Mouse (Mus musculus): ENCODE results near the gene Gse1. TPM values are rescaled to one million over a fixed set of nuclear protein-coding genes. Genes with fewer than 3 reads are reported as not detected.

Gene Gse1
- polyA plus RNA-seq, 1 experiment = 52.4 TPM

DNA sequence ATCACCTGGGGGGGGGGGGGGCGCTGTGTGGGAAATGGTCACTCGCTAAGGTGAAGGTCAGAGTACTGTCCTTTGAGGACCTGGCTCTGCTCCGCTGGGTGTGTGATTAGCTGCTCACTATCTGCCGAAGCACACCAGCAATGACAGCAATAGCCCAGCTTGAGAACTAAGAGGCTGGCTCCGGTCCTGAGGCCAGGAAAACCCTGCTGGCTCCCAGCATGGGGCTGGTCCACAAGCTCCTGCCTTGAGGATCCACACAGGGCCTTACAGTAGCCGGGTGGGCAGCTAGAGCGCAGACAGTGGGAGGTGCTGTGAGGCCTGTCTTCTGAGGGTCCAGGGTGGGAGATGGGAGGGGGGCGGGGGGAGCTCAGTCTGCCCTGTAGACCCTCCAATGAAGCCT is 79.9 kb downstream of the Gse1 start:
- no peak overlapping the region; the same call in 1 of the 2 replicates for H3K27ac ChIP-seq (ENCODE audit: insufficient read depth, low read length)
- H3K4me1 ChIP-seq (ENCODE audit: control insufficient read depth, insufficient read depth, low read length) = peaks cover 49% of the 10 kb centered on the region
- WGBS = 25% methylated on average over 8 of the region's 8 CpGs

GRCm38 (mm10) chr8:120308553-120308952 is 80.3 kb downstream of the Gse1 start:
- H3K4me3 ChIP-seq (replicated peaks; ENCODE audit: insufficient read depth, low read depth, low read length) = no peak overlapping the region
- H3K4me1 ChIP-seq (ENCODE audit: control insufficient read depth, insufficient read depth, low read length) = peaks cover 49% of the 10 kb centered on the region
- WGBS = 21% methylated on average over 9 of the region's 9 CpGs
- TF ChIP-seq CTCF (IDR thresholded peaks at IDR 0.05; ENCODE audit: borderline replicate concordance, insufficient read depth, low read depth, low read length) (no peak), POLR2A (IDR thresholded peaks at IDR 0.05; ENCODE audit: borderline replicate concordance, insufficient read depth, low read length) (no peak)
- no peaks in the 10 kb centered on the region for H3K27me3 ChIP-seq (ENCODE audit: control insufficient read depth, insufficient read depth, low read length)
- peak; percentile 59 to 78 for DNase-seq
- H3K27ac ChIP-seq (ENCODE audit: insufficient read depth, low read length) = no peak overlapping the region; the same call in 1 of the 2 replicates

More for the DNA sequence above, 79.9 kb downstream of the Gse1 start:
- Histone ChIP-seq H3K27me3 (ENCODE audit: control insufficient read depth, insufficient read depth, low read length) (no peaks in the 10 kb centered on the region), H3K4me3 (replicated peaks; ENCODE audit: insufficient read depth, low read depth, low read length) (no peak overlapping the region)
- DNase-seq = peak; percentile 58 to 60
- TF ChIP-seq POLR2A (IDR thresholded peaks at IDR 0.05; ENCODE audit: borderline replicate concordance, insufficient read depth, low read length) = no peak
- TF ChIP-seq CTCF (IDR thresholded peaks at IDR 0.05; ENCODE audit: borderline replicate concordance, insufficient read depth, low read depth, low read length) = no peak

DNA sequence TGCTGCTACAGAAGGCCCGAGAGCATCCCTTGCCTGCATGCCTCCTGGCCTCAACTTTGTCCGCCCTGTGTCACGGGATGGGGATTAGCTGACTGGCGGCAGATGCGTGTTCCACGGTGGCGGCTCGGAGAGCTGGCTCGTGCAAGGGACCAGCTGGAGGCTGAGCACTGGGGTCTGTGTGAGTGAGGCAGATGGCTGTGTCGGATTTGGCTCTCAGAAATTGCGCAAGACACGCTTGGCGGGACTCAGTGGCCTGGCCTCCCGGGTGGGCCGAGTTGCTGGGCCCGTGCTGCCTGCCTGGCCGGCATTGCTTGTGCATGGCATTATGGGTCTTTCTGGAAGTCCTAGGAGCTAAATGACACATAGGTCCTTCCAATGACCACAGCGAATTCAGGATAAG is 81.1 kb downstream of the Gse1 start:
- peaks cover 49% of the 10 kb centered on the region for H3K4me1 ChIP-seq (ENCODE audit: control insufficient read depth, insufficient read depth, low read length)
- no peaks in the 10 kb centered on the region for H3K27me3 ChIP-seq (ENCODE audit: control insufficient read depth, insufficient read depth, low read length)
- no peak overlapping the region for H3K27ac ChIP-seq (ENCODE audit: insufficient read depth, low read length)
- peak; percentile 65 to 73 for DNase-seq
- H3K4me3 ChIP-seq (replicated peaks; ENCODE audit: insufficient read depth, low read depth, low read length) = no peak overlapping the region
- WGBS = 13% methylated on average over 18 of the region's 18 CpGs
- TF ChIP-seq POLR2A (IDR thresholded peaks at IDR 0.05; ENCODE audit: borderline replicate concordance, insufficient read depth, low read length) (no peak), CTCF (IDR thresholded peaks at IDR 0.05; ENCODE audit: borderline replicate concordance, insufficient read depth, low read depth, low read length) (no peak)

DNA sequence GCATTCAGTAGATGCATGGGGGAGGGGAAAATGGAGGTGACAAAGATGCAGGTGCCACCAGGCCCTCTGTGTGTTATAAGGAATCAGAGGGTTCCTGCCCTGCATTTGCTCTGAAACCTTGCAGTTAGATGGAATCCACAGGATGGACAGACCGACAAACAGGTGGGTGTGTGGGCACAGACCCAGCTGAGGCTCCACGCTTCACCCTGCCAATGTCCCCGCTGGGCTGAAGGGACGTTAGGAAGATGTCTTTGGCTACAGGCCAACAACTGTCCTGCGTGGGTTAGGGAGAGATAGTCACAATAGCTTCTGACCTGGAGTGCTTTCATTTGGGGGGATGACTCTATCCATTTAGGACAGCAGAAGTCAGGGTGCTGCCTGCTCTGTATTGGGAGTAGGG is 81.8 kb downstream of the Gse1 start:
- WGBS = 25% methylated on average over 5 of the region's 5 CpGs
- H3K27ac ChIP-seq (ENCODE audit: insufficient read depth, low read length) = no peak overlapping the region
- no peak overlapping the region for H3K4me3 ChIP-seq (replicated peaks; ENCODE audit: insufficient read depth, low read depth, low read length)
- DNase-seq = no peak
- TF ChIP-seq CTCF (IDR thresholded peaks at IDR 0.05; ENCODE audit: borderline replicate concordance, insufficient read depth, low read depth, low read length) = no peak
- TF ChIP-seq POLR2A (IDR thresholded peaks at IDR 0.05; ENCODE audit: borderline replicate concordance, insufficient read depth, low read length) = no peak
- H3K27me3 ChIP-seq (ENCODE audit: control insufficient read depth, insufficient read depth, low read length) = no peaks in the 10 kb centered on the region
- H3K4me1 ChIP-seq (ENCODE audit: control insufficient read depth, insufficient read depth, low read length) = peaks cover 49% of the 10 kb centered on the region

GRCm38 (mm10) chr8:120312452-120312851 is 84.2 kb downstream of the Gse1 start:
- no peak for TF ChIP-seq CTCF (IDR thresholded peaks at IDR 0.05; ENCODE audit: borderline replicate concordance, insufficient read depth, low read depth, low read length)
- H3K4me3 ChIP-seq (replicated peaks; ENCODE audit: insufficient read depth, low read depth, low read length) = no peak overlapping the region
- H3K27me3 ChIP-seq (ENCODE audit: control insufficient read depth, insufficient read depth, low read length) = no peaks in the 10 kb centered on the region
- peaks cover 32% of the 10 kb centered on the region for H3K4me1 ChIP-seq (ENCODE audit: control insufficient read depth, insufficient read depth, low read length)
- H3K27ac ChIP-seq (ENCODE audit: insufficient read depth, low read length) = no peak overlapping the region
- 93% methylated on average over 4 of the region's 4 CpGs for WGBS
- DNase-seq = no peak

- Histone ChIP-seq H3K27me3 (ENCODE audit: control insufficient read depth, insufficient read depth, low read length) (no peaks in the 10 kb centered on the region), H3K4me1 (ENCODE audit: control insufficient read depth, insufficient read depth, low read length) (peaks cover 19% of the 10 kb centered on the region), H3K27ac (ENCODE audit: insufficient read depth, low read length) (no peak overlapping the region), H3K4me3 (replicated peaks; ENCODE audit: insufficient read depth, low read depth, low read length) (no peak overlapping the region)
- TF ChIP-seq CTCF (IDR thresholded peaks at IDR 0.05; ENCODE audit: borderline replicate concordance, insufficient read depth, low read depth, low read length) (no peak), POLR2A (IDR thresholded peaks at IDR 0.05; ENCODE audit: borderline replicate concordance, insufficient read depth, low read length) (no peak)
- DNase-seq = no peak
- 82% methylated on average over 3 of the region's 3 CpGs for WGBS
Observed at GRCm38 (mm10) chr8:120313674-120314073, 85.4 kb downstream of the Gse1 start.

DNA sequence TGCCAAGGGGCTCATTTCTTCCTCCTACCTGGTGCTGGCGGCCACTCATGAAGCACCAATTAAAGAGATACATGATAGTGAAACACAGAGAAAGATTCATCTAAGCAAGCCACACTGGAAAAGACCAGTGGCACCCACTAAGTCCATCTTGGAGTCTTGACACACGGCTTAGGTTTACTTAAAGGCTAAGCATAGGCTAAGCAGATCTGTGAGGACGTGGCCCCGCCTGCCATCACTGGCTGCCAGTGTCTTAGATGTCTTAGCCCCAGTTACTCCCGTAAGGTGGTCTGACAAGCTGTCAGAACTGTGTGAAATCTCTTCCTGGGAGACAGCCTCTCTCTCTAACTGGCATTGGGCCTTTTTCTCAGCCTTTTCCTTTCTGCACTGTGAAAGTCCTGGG is 86.7 kb downstream of the Gse1 start:
- TF ChIP-seq CTCF (IDR thresholded peaks at IDR 0.05; ENCODE audit: borderline replicate concordance, insufficient read depth, low read depth, low read length) (no peak), POLR2A (IDR thresholded peaks at IDR 0.05; ENCODE audit: borderline replicate concordance, insufficient read depth, low read length) (no peak)
- H3K27ac ChIP-seq (ENCODE audit: insufficient read depth, low read length) = no peak overlapping the region
- no peak overlapping the region for H3K4me3 ChIP-seq (replicated peaks; ENCODE audit: insufficient read depth, low read depth, low read length)
- WGBS = 94% methylated on average over 5 of the region's 5 CpGs
- DNase-seq = no peak
- H3K27me3 ChIP-seq (ENCODE audit: control insufficient read depth, insufficient read depth, low read length) = no peaks in the 10 kb centered on the region
- H3K4me1 ChIP-seq (ENCODE audit: control insufficient read depth, insufficient read depth, low read length) = peaks cover 11% of the 10 kb centered on the region

GRCm38 (mm10) chr8:120315644-120316043 is 87.4 kb downstream of the Gse1 start:
- no peak overlapping the region for H3K27ac ChIP-seq (ENCODE audit: insufficient read depth, low read length)
- H3K4me3 ChIP-seq (replicated peaks; ENCODE audit: insufficient read depth, low read depth, low read length) = no peak overlapping the region
- TF ChIP-seq POLR2A (IDR thresholded peaks at IDR 0.05; ENCODE audit: borderline replicate concordance, insufficient read depth, low read length) = no peak
- TF ChIP-seq CTCF (IDR thresholded peaks at IDR 0.05; ENCODE audit: borderline replicate concordance, insufficient read depth, low read depth, low read length) = peak; percentile 50; the same call in 1 of the 2 replicates
- no peaks in the 10 kb centered on the region for H3K27me3 ChIP-seq (ENCODE audit: control insufficient read depth, insufficient read depth, low read length)
- peaks cover 4% of the 10 kb centered on the region; the same call in 1 of the 2 replicates for H3K4me1 ChIP-seq (ENCODE audit: control insufficient read depth, insufficient read depth, low read length)
- WGBS = 94% methylated on average over 4 of the region's 4 CpGs
- DNase-seq = no peak

All from cerebellum, adult 2 months (tissue).